Mouse (Mus musculus): ENCODE data around the gene Zfp605.

- TF ChIP-seq POLR2A (IDR thresholded peaks at IDR 0.05; ENCODE audit: borderline replicate concordance, extremely low read depth, insufficient read depth, insufficient read length, poor library complexity, severe bottlenecking) (no peak), CTCF (IDR thresholded peaks at IDR 0.05; ENCODE audit: borderline replicate concordance, extremely low read depth, insufficient read depth, insufficient read length) (no peak)
Observed at GRCm38 (mm10) chr5:110176362-110177020, 66.6 kb downstream of the Zfp605 start, which contains the start of gene Golga3.

Measured in brain, embryonic 14.5 days (tissue).